8 mouse cellular contexts compared by ENCODE assay signal in genomic region chr15:80013256-80014030, GRCm38 (mm10). TPM values are rescaled to one million over a fixed set of nuclear protein-coding genes. Genes with fewer than 3 reads are reported as not detected.
A peak's percentile ranks its signal among the peaks of the same experiment; 100 is the strongest.
DNase-seq lines count a peak whose midpoint lies in the region; ATAC-seq and TF ChIP-seq lines count a peak whose summit lies in the region.

No protein-coding gene starts in this region.

- H3K27me3 ChIP-seq in hindbrain, embryonic 10.5 days (ENCODE audit: insufficient read depth, poor library complexity, severe bottlenecking), result peaks cover 87% of the 10 kb centered on the region
- peaks cover 97% of the 10 kb centered on the region for H3K27me3 ChIP-seq in limb, embryonic 12.5 days

- no peaks in the 10 kb centered on the region for H3K36me3 ChIP-seq in hindbrain, embryonic 10.5 days
- H3K36me3 ChIP-seq in limb, embryonic 12.5 days, result no peaks in the 10 kb centered on the region

- H3K4me2 ChIP-seq in limb, embryonic 12.5 days, result peak overlapping the region; percentile 99

- H3K4me1 ChIP-seq in bone marrow, adult 2 months (ENCODE audit: control insufficient read depth, insufficient read depth, low read length), result no peaks in the 10 kb centered on the region
- H3K4me1 ChIP-seq in hindbrain, embryonic 10.5 days (replicated peaks), result peaks cover 36% of the 10 kb centered on the region
- peaks cover 43% of the 10 kb centered on the region for H3K4me1 ChIP-seq in limb, embryonic 12.5 days (replicated peaks)

- intact Hi-C loops in left cerebral cortex, adult 2 months (cut with DNase I), result loop anchor here (5.0 kb wide), 4 partner anchors 64 to 326 kb away; partner anchors contain the start of genes Cbx6, Josd1 and Npcd

- no peak for ATAC-seq in limb, embryonic 12.5 days (ENCODE audit: insufficient number of reproducible peaks, insufficient read depth, low FRiP score, low TSS enrichment, low read depth)

- under 1% methylated on average over 36 of the region's 36 CpGs for WGBS in bone marrow, adult 2 months
- WGBS in hindbrain, embryonic 10.5 days, result 3% methylated on average over 36 of the region's 36 CpGs
- WGBS in limb, embryonic 12.5 days, result 2% methylated on average over 32 of the region's 36 CpGs

- H3K27ac ChIP-seq in left cerebral cortex, adult 2 months, result peak overlapping the region; percentile 91
- H3K27ac ChIP-seq in bone marrow, adult 2 months (ENCODE audit: control insufficient read depth, insufficient read depth, low read depth, low read length, poor library complexity), result no peak overlapping the region; the same call in 1 of the 2 replicates
- H3K27ac ChIP-seq in hindbrain, embryonic 10.5 days, result peak overlapping the region; percentile 87
- H3K27ac ChIP-seq in limb, embryonic 12.5 days, result no peak overlapping the region

- peak overlapping the region; percentile 71 for H3K9ac ChIP-seq in limb, embryonic 12.5 days (replicated peaks)

- H3K4me3 ChIP-seq in left cerebral cortex, adult 2 months, result peak overlapping the region; percentile 80
- peak overlapping the region; percentile 49 for H3K4me3 ChIP-seq in bone marrow, adult 2 months (replicated peaks; ENCODE audit: control insufficient read depth, low read depth, low read length)
- peak overlapping the region; percentile 69 for H3K4me3 ChIP-seq in hindbrain, embryonic 10.5 days
- H3K4me3 ChIP-seq in limb, embryonic 12.5 days (replicated peaks), result peak overlapping the region; percentile 66

- no peaks in the 10 kb centered on the region for H3K9me3 ChIP-seq in hindbrain, embryonic 10.5 days
- H3K9me3 ChIP-seq in limb, embryonic 12.5 days, result no peaks in the 10 kb centered on the region

- TF ChIP-seq POLR2A in bone marrow, adult 2 months (IDR thresholded peaks at IDR 0.05; ENCODE audit: borderline replicate concordance, control insufficient read depth, low read depth, low read length), result no peak

- TF ChIP-seq CTCF in left cerebral cortex, adult 2 months (IDR thresholded peaks at IDR 0.05), result no peak
- no peak for TF ChIP-seq CTCF in bone marrow, adult 2 months (IDR thresholded peaks at IDR 0.05; ENCODE audit: control insufficient read depth, insufficient read depth, low read length)

- peak; percentile 29 to 31 for DNase-seq in left cerebral cortex, adult 2 months (ENCODE audit: extremely low spot score in 1 of 2, low spot score in 2 of 2)
- no peak for DNase-seq in left cerebral cortex, adult 11 months (ENCODE audit: low spot score)
- DNase-seq in hindbrain, embryonic 10.5 days (ENCODE audit: low spot score), result peak; percentile 30
- DNase-seq in right cerebral cortex, postnatal 25 days, result peak; percentile 42
- no peak for DNase-seq in urinary bladder, postnatal 36 days (ENCODE audit: low spot score in 2 of 2)
- no peak for DNase-seq in frontal cortex, postnatal 25 days (ENCODE audit: low spot score in 2 of 2)

RNA-seq across cellular contexts. Expression of gene Pdgfb, which starts 1.3 kb away (rescaled TPM):
- 10 to 100 TPM; 32.7 to 41.7 TPM for total RNA-seq in left cerebral cortex, adult 2 months (2021)
- polyA plus RNA-seq in bone marrow, adult 2 months (2011; ENCODE audit: insufficient read depth, insufficient read length, low replicate concordance, missing spikeins), result 4.1 and 7.8 TPM in 2 replicates
- polyA plus RNA-seq in hindbrain, embryonic 10.5 days (2016; fragmentation: Nextera tagmentation; extraction: Ambion mirVana), result 1.6 and 1.8 TPM in 2 replicates
- 2.5 and 2.8 TPM in 2 replicates for polyA plus RNA-seq in limb, embryonic 12.5 days (2016; fragmentation: Nextera tagmentation; extraction: Ambion mirVana)

RNA-seq across cellular contexts. Expression of gene Cbx7, which starts 42.5 kb away (rescaled TPM):
- 10 to 100 TPM; 52.3 to 52.6 TPM for total RNA-seq in left cerebral cortex, adult 2 months (2021)
- 16.8 and 22.5 TPM in 2 replicates for polyA plus RNA-seq in bone marrow, adult 2 months (2011; ENCODE audit: insufficient read depth, insufficient read length, low replicate concordance, missing spikeins)
- 2.4 and 2.9 TPM in 2 replicates for polyA plus RNA-seq in hindbrain, embryonic 10.5 days (2016; fragmentation: Nextera tagmentation; extraction: Ambion mirVana)
- polyA plus RNA-seq in limb, embryonic 12.5 days (2016; fragmentation: Nextera tagmentation; extraction: Ambion mirVana), result 2.0 and 2.5 TPM in 2 replicates

Comparison
In these comparisons a context has a peak if more than half of its experiments do, and no peak if none do; other contexts are left out.
1. DNase-seq: peak in left cerebral cortex, adult 2 months (2 of 2), hindbrain, embryonic 10.5 days (single experiment) and right cerebral cortex, postnatal 25 days (single experiment); none in left cerebral cortex, adult 11 months (single experiment), urinary bladder, postnatal 36 days (0 of 2) and frontal cortex, postnatal 25 days (0 of 2).
2. H3K27ac ChIP-seq: peak in left cerebral cortex, adult 2 months (single experiment) and hindbrain, embryonic 10.5 days (single experiment); none in bone marrow, adult 2 months (single experiment) and limb, embryonic 12.5 days (single experiment).
3. Peak in every context shown above with its lines, with median percentiles within 50 percentile points of each other: H3K4me3 ChIP-seq.